Mouse (Mus musculus) hindbrain, embryonic 10.5 days (tissue): ENCODE measurements around the gene Skap1. TPM values are rescaled to one million over a fixed set of nuclear protein-coding genes. Genes with fewer than 3 reads are reported as not detected.
A peak's percentile ranks its signal among the peaks of the same experiment; 100 is the strongest.

Experiments
- DNase-seq: peaks from one replicate; pipeline ENCODE4 v3.0.0-alpha.2; 2017; ENCODE audit warnings: low spot score
- H3K27ac ChIP-seq: fragments of 300-500 bp; sonication (generic); 2 replicates; pipeline ENCODE4 v1.5.1; 2016; ENCODE audit warnings: mild to moderate bottlenecking, moderate library complexity
- H3K27me3 ChIP-seq: fragments of 300-500 bp; sonication (generic); 2 replicates; pipeline ENCODE4 v1.6.1; 2016; ENCODE audit warnings: mild to moderate bottlenecking; ENCODE audit not compliant: poor library complexity, insufficient read depth, severe bottlenecking
- H3K36me3 ChIP-seq: fragments of 300-500 bp; sonication (generic); 2 replicates; pipeline ENCODE4 v1.6.1; 2016; ENCODE audit warnings: mild to moderate bottlenecking, moderate library complexity
- H3K4me1 ChIP-seq: fragments of 300-500 bp; sonication (generic); replicated peaks from 2 replicates; pipeline ENCODE4 v1.6.1; 2016; ENCODE audit warnings: mild to moderate bottlenecking
- H3K4me3 ChIP-seq: fragments of 300-500 bp; sonication (generic); 2 replicates; pipeline ENCODE4 v1.5.1; 2016; ENCODE audit warnings: mild to moderate bottlenecking, moderate library complexity
- H3K9me3 ChIP-seq: fragments of 300-500 bp; sonication (generic); 2 replicates; pipeline ENCODE4 v1.6.1; 2016; ENCODE audit warnings: mild to moderate bottlenecking, moderate library complexity
- WGBS: fragments of 180-500 bp; shearing (Covaris S2); methylation state at CpG from one replicate; pipeline ENCODE4 v1.1.7; 2016; 5-methylcytosine and 5-hydroxymethylcytosine counted together
- polyA plus RNA-seq: library from polyadenylated mRNA; unstranded; fragments of >200 nt; fragmentation: Nextera tagmentation; extraction: Ambion mirVana; gene quantifications from 2 replicates; pipeline ENCODE4 v1.2.1, GENCODE M21; 2016

Skap1 gene
- polyA plus RNA-seq, 1 experiment from 2014 or later: 1.3 TPM

GRCm38 (mm10) chr11:96732657-96733056, 268.3 kb downstream of the Skap1 start:
- no peaks in the 10 kb centered on the region for H3K36me3 ChIP-seq
- H3K27ac ChIP-seq: peak overlapping the region; percentile 37; the same call in 1 of the 2 replicates
- H3K27me3 ChIP-seq: peaks cover 13% of the 10 kb centered on the region
- WGBS: 30% methylated on average over 4 of the region's 4 CpGs
- DNase-seq: no peak
- peaks cover 66% of the 10 kb centered on the region for H3K4me1 ChIP-seq
- no peaks in the 10 kb centered on the region for H3K9me3 ChIP-seq
- H3K4me3 ChIP-seq: no peak overlapping the region

GRCm38 (mm10) chr11:96735908-96736307, 271.5 kb downstream of the Skap1 start:
- 2% methylated on average over 19 of the region's 19 CpGs for WGBS
- no peaks in the 10 kb centered on the region for H3K9me3 ChIP-seq
- no peaks in the 10 kb centered on the region for H3K36me3 ChIP-seq
- peak overlapping the region; percentile 44 for H3K4me3 ChIP-seq
- peaks cover 24% of the 10 kb centered on the region for H3K27me3 ChIP-seq
- DNase-seq: peak; percentile 79
- peaks cover 57% of the 10 kb centered on the region for H3K4me1 ChIP-seq
- H3K27ac ChIP-seq: peak overlapping the region; percentile 73

- Histone ChIP-seq H3K27me3 (peaks cover 25% of the 10 kb centered on the region), H3K27ac (0 out of 2 replicates have a peak overlapping the region, but pooled peaks have one; percentile 73)
Measured at GRCm38 (mm10) chr11:96736361-96736760, 272.0 kb downstream of the Skap1 start.

GRCm38 (mm10) chr11:96737673-96738471, 273.5 kb downstream of the Skap1 start:
- no peaks in the 10 kb centered on the region for H3K9me3 ChIP-seq
- H3K36me3 ChIP-seq: no peaks in the 10 kb centered on the region
- WGBS: 70% methylated on average over 14 of the region's 14 CpGs
- no peak for DNase-seq
- H3K4me3 ChIP-seq: no peak overlapping the region
- no peak overlapping the region for H3K27ac ChIP-seq
- peaks cover 25% of the 10 kb centered on the region for H3K27me3 ChIP-seq
- peaks cover 60% of the 10 kb centered on the region for H3K4me1 ChIP-seq

More at GRCm38 (mm10) chr11:96736361-96736760, 272.0 kb downstream of the Skap1 start:
- WGBS: 25% methylated on average over 11 of the region's 11 CpGs
- Histone ChIP-seq H3K4me3 (peak overlapping the region; percentile 44), H3K36me3 (no peaks in the 10 kb centered on the region), H3K9me3 (no peaks in the 10 kb centered on the region), H3K4me1 (peaks cover 57% of the 10 kb centered on the region)
- DNase-seq: no peak

- Histone ChIP-seq H3K36me3 (no peaks in the 10 kb centered on the region), H3K27ac (peak overlapping the region; percentile 54), H3K4me1 (peaks cover 56% of the 10 kb centered on the region), H3K4me3 (no peak overlapping the region), H3K9me3 (no peaks in the 10 kb centered on the region), H3K27me3 (peaks cover 25% of the 10 kb centered on the region)
- 71% methylated on average over 12 of the region's 12 CpGs for WGBS
- no peak for DNase-seq
Measured at GRCm38 (mm10) chr11:96740796-96741195, 276.4 kb downstream of the Skap1 start.

GRCm38 (mm10) chr11:96741995-96742394, 277.6 kb downstream of the Skap1 start:
- WGBS: 33% methylated on average over 12 of the region's 12 CpGs
- no peak overlapping the region for H3K27ac ChIP-seq
- no peak overlapping the region for H3K4me3 ChIP-seq
- DNase-seq: no peak
- H3K4me1 ChIP-seq: peaks cover 50% of the 10 kb centered on the region
- H3K36me3 ChIP-seq: no peaks in the 10 kb centered on the region
- H3K9me3 ChIP-seq: no peaks in the 10 kb centered on the region
- peaks cover 16% of the 10 kb centered on the region for H3K27me3 ChIP-seq

GRCm38 (mm10) chr11:96743000-96743399, 278.6 kb downstream of the Skap1 start:
- no peak for DNase-seq
- H3K4me1 ChIP-seq: peaks cover 53% of the 10 kb centered on the region
- no peaks in the 10 kb centered on the region for H3K36me3 ChIP-seq
- 0 out of 2 replicates have a peak overlapping the region, but pooled peaks have one; percentile 0 for H3K27ac ChIP-seq
- 80% methylated on average over 11 of the region's 11 CpGs for WGBS
- peaks cover 13% of the 10 kb centered on the region for H3K27me3 ChIP-seq
- H3K9me3 ChIP-seq: no peaks in the 10 kb centered on the region
- H3K4me3 ChIP-seq: no peak overlapping the region

GRCm38 (mm10) chr11:96743891-96744290, 279.5 kb downstream of the Skap1 start:
- Histone ChIP-seq H3K4me1 (peaks cover 49% of the 10 kb centered on the region), H3K27ac (no peak overlapping the region), H3K4me3 (no peak overlapping the region), H3K9me3 (no peaks in the 10 kb centered on the region), H3K27me3 (peaks cover 8% of the 10 kb centered on the region), H3K36me3 (no peaks in the 10 kb centered on the region)
- DNase-seq: no peak
- WGBS: 85% methylated on average over 4 of the region's 4 CpGs

- Histone ChIP-seq H3K4me1 (peaks cover 28% of the 10 kb centered on the region), H3K27ac (no peak overlapping the region), H3K9me3 (no peaks in the 10 kb centered on the region), H3K27me3 (peaks cover 5% of the 10 kb centered on the region), H3K4me3 (no peak overlapping the region), H3K36me3 (no peaks in the 10 kb centered on the region)
- 76% methylated on average over 6 of the region's 6 CpGs for WGBS
- DNase-seq: no peak
Measured at GRCm38 (mm10) chr11:96746648-96747047, 282.3 kb downstream of the Skap1 start.

- Histone ChIP-seq H3K9me3 (no peaks in the 10 kb centered on the region), H3K4me3 (no peak overlapping the region), H3K27ac (no peak overlapping the region), H3K36me3 (no peaks in the 10 kb centered on the region), H3K4me1 (peaks cover 19% of the 10 kb centered on the region), H3K27me3 (peaks cover 5% of the 10 kb centered on the region)
- DNase-seq: no peak
- WGBS: 56% methylated on average over 3 of the region's 3 CpGs
Measured at GRCm38 (mm10) chr11:96747555-96747954, 283.2 kb downstream of the Skap1 start.

- H3K27ac ChIP-seq: no peak overlapping the region
- no peaks in the 10 kb centered on the region for H3K4me1 ChIP-seq
- H3K27me3 ChIP-seq: no peaks in the 10 kb centered on the region; the same call in 1 of the 2 replicates
- DNase-seq: no peak
- no peaks in the 10 kb centered on the region for H3K9me3 ChIP-seq
- 93% methylated on average over 2 of the region's 2 CpGs for WGBS
- H3K4me3 ChIP-seq: no peak overlapping the region
- no peaks in the 10 kb centered on the region for H3K36me3 ChIP-seq
Measured at GRCm38 (mm10) chr11:96755298-96755697, 290.9 kb downstream of the Skap1 start.

GRCm38 (mm10) chr11:96757421-96757820, 293.0 kb downstream of the Skap1 start:
- Histone ChIP-seq H3K4me3 (no peak overlapping the region), H3K36me3 (no peaks in the 10 kb centered on the region), H3K27me3 (no peaks in the 10 kb centered on the region; the same call in 1 of the 2 replicates), H3K9me3 (no peaks in the 10 kb centered on the region), H3K4me1 (no peaks in the 10 kb centered on the region), H3K27ac (no peak overlapping the region)
- DNase-seq: no peak
- WGBS: 65% methylated on average over 4 of the region's 4 CpGs

GRCm38 (mm10) chr11:96758402-96758801, 294.0 kb downstream of the Skap1 start:
- Histone ChIP-seq H3K9me3 (no peaks in the 10 kb centered on the region), H3K4me1 (peaks cover 6% of the 10 kb centered on the region), H3K27me3 (no peaks in the 10 kb centered on the region; the same call in 1 of the 2 replicates), H3K27ac (no peak overlapping the region), H3K36me3 (no peaks in the 10 kb centered on the region), H3K4me3 (no peak overlapping the region)
- no peak for DNase-seq
- WGBS: 76% methylated on average over 5 of the region's 5 CpGs
